Mouse (Mus musculus) brain, adult 2 months (tissue): ENCODE measurements around the gene Depdc1b.

Experiments used
- DNase-seq: peaks from one replicate; pipeline ENCODE4 v3.0.0; 2011; ENCODE audit warnings: low read depth, low spot score

Depdc1b gene

GRCm38 (mm10) chr13:108435687-108436086, 119.6 kb downstream of the Depdc1b start:
- DNase-seq, result no peak

- no peak for DNase-seq
These were observed 121.3 kb downstream of the Depdc1b start for GRCm38 (mm10) chr13:108437424-108437823.

GRCm38 (mm10) chr13:108439012-108439411, 122.9 kb downstream of the Depdc1b start:
- DNase-seq, result no peak

GRCm38 (mm10) chr13:108448348-108448931, 132.3 kb downstream of the Depdc1b start:
- DNase-seq, result peak; percentile 7

- DNase-seq, result peak; percentile 74
These were observed 133.3 kb downstream of the Depdc1b start, which contains the start of gene Pde4d for GRCm38 (mm10) chr13:108449116-108450097. Pde4d (plus strand) TSS chr13:108449948.

GRCm38 (mm10) chr13:108451122-108451521, 135.0 kb downstream of the Depdc1b start:
- DNase-seq, result no peak

- no peak for DNase-seq
These were observed 137.2 kb downstream of the Depdc1b start for GRCm38 (mm10) chr13:108453064-108453919.
